Mouse (Mus musculus) kidney, adult 18-20 months (tissue): ENCODE data around the gene Brms1.

Experiments used
- DNase-seq: peaks from one replicate; pipeline ENCODE4 v3.0.0; 2021

Gene Brms1

GRCm38 (mm10) chr19:5093481-5094242, 52.5 kb downstream of the Brms1 start:
- DNase-seq: no peak

- peak; percentile 92 for DNase-seq
Measured at GRCm38 (mm10) chr19:5094243-5094632, 53.1 kb downstream of the Brms1 start.

GRCm38 (mm10) chr19:5094746-5095417, 53.7 kb downstream of the Brms1 start:
- no peak for DNase-seq

GRCm38 (mm10) chr19:5095887-5096474, 54.8 kb downstream of the Brms1 start:
- no peak for DNase-seq

- DNase-seq: no peak
Measured at GRCm38 (mm10) chr19:5097521-5098362, 56.6 kb downstream of the Brms1 start.

- peak; percentile 62 for DNase-seq
Measured at GRCm38 (mm10) chr19:5098363-5099143, 57.4 kb downstream of the Brms1 start, which contains the start of gene Cnih2. Gene Cnih2, minus strand, starts transcription at chr19:5098521.
